Mouse (Mus musculus) kidney, embryonic 15.5 days (tissue): Measurements from ENCODE around the gene Stard10. TPM values are rescaled to one million over a fixed set of nuclear protein-coding genes. Genes with fewer than 3 reads are reported as not detected.

Experiments used
- ATAC-seq: fragments of 200-750 bp; cut with Nextera tagmentation; replicated peaks from 2 replicates; pipeline ENCODE4 v1.8.0; 2017; ENCODE audit warnings: moderate TSS enrichment; ENCODE audit not compliant: low FRiP score
- H3K27ac ChIP-seq: fragments of 300-500 bp; sonication (generic); 2 replicates; pipeline ENCODE4 v1.5.1; 2015; ENCODE audit warnings: mild to moderate bottlenecking, inconsistent platforms
- H3K27me3 ChIP-seq: fragments of 300-500 bp; sonication (generic); 2 replicates; pipeline ENCODE4 v1.6.1; 2015; ENCODE audit warnings: inconsistent platforms
- H3K36me3 ChIP-seq: fragments of 300-500 bp; sonication (generic); 2 replicates; pipeline ENCODE4 v1.6.1; 2015; ENCODE audit warnings: inconsistent platforms
- H3K4me1 ChIP-seq: fragments of 300-500 bp; sonication (generic); 2 replicates; pipeline ENCODE4 v1.6.1; 2015; ENCODE audit warnings: inconsistent platforms
- H3K4me2 ChIP-seq: fragments of 300-500 bp; sonication (generic); 2 replicates; pipeline ENCODE4 v1.6.1; 2015; ENCODE audit warnings: moderate library complexity, mild to moderate bottlenecking, inconsistent platforms
- H3K4me3 ChIP-seq: fragments of 300-500 bp; sonication (generic); replicated peaks from 2 replicates; pipeline ENCODE4 v1.5.1; 2015; ENCODE audit warnings: mild to moderate bottlenecking, inconsistent platforms
- H3K9ac ChIP-seq: fragments of 300-500 bp; sonication (generic); 2 replicates; pipeline ENCODE4 v1.6.1; 2015; ENCODE audit warnings: mild to moderate bottlenecking, inconsistent platforms
- H3K9me3 ChIP-seq: fragments of 300-500 bp; sonication (generic); replicated peaks from 2 replicates; pipeline ENCODE4 v1.6.1; 2016; ENCODE audit warnings: inconsistent platforms
- WGBS: fragments of 180-500 bp; shearing (Covaris S2); methylation state at CpG from one replicate; pipeline ENCODE4 v1.1.7; 2015; ENCODE audit warnings: mixed read lengths; 5-methylcytosine and 5-hydroxymethylcytosine counted together
- polyA plus RNA-seq: library from polyadenylated mRNA; unstranded; fragments of >200 nt; fragmentation: Nextera tagmentation; extraction: Ambion mirVana; gene quantifications from 2 replicates; pipeline ENCODE4 v1.2.1, GENCODE M21; 2015

Gene Stard10
- polyA plus RNA-seq, 1 experiment from 2014 or later, result 58.5 TPM

GRCm38 (mm10) chr7:101292086-101292485 is 24.8 kb upstream of the Stard10 start:
- Histone ChIP-seq H3K4me1 (peaks cover 8% of the 10 kb centered on the region), H3K27ac (no peak overlapping the region), H3K27me3 (peaks cover 2% of the 10 kb centered on the region; the same call in 1 of the 2 replicates), H3K36me3 (peaks cover 30% of the 10 kb centered on the region), H3K4me2 (no peak overlapping the region), H3K9ac (no peak overlapping the region), H3K9me3 (no peaks in the 10 kb centered on the region), H3K4me3 (no peak overlapping the region)
- whole genome bisulfite sequencing, result 64% methylated on average over 4 of the region's 4 CpGs
- ATAC-seq, result no peak

GRCm38 (mm10) chr7:101292696-101293095 is 24.2 kb upstream of the Stard10 start:
- Histone ChIP-seq H3K36me3 (peaks cover 24% of the 10 kb centered on the region), H3K9ac (no peak overlapping the region), H3K4me3 (no peak overlapping the region), H3K27me3 (peaks cover 6% of the 10 kb centered on the region), H3K4me2 (no peak overlapping the region), H3K9me3 (no peaks in the 10 kb centered on the region), H3K4me1 (peaks cover 11% of the 10 kb centered on the region), H3K27ac (no peak overlapping the region)
- no peak for ATAC-seq
- 94% methylated on average over 1 of the region's 1 CpGs for WGBS

- WGBS, result 42% methylated on average over 4 of the region's 4 CpGs
- Histone ChIP-seq H3K4me1 (peaks cover 11% of the 10 kb centered on the region), H3K36me3 (peaks cover 24% of the 10 kb centered on the region), H3K9ac (no peak overlapping the region), H3K4me3 (no peak overlapping the region), H3K9me3 (no peaks in the 10 kb centered on the region), H3K4me2 (no peak overlapping the region), H3K27me3 (peaks cover 11% of the 10 kb centered on the region), H3K27ac (no peak overlapping the region)
- ATAC-seq, result no peak
Observed at GRCm38 (mm10) chr7:101293138-101293537, 23.7 kb upstream of the Stard10 start.

GRCm38 (mm10) chr7:101293611-101294010 is 23.3 kb upstream of the Stard10 start:
- Histone ChIP-seq H3K9ac (no peak overlapping the region), H3K27me3 (peaks cover 15% of the 10 kb centered on the region), H3K27ac (no peak overlapping the region), H3K4me2 (no peak overlapping the region), H3K36me3 (peaks cover 24% of the 10 kb centered on the region), H3K4me3 (no peak overlapping the region), H3K4me1 (peaks cover 11% of the 10 kb centered on the region), H3K9me3 (no peaks in the 10 kb centered on the region)
- no peak for ATAC-seq
- WGBS, result 57% methylated on average over 4 of the region's 4 CpGs

DNA sequence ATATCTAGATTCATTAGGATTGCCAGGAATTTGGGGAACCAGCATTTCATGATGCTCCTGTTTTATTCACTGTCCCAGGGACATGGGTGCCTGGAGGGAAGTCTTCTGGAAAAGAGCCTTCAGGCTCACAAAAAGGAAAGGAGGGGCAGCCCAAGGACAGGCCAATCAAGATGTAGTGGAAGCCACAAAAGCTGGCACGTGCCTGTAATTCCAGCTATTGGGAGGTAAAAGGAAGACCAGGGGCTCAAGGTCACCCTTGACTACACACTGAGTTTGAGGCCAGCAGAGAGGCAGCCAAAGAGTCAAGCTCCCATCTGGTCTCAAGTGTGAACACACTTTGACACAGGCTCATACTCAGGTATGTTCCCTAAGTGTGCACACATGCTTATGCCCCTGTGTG is 21.4 kb upstream of the Stard10 start:
- H3K4me1 ChIP-seq, result peaks cover 16% of the 10 kb centered on the region
- H3K36me3 ChIP-seq, result peaks cover 12% of the 10 kb centered on the region; the same call in 1 of the 2 replicates
- H3K9me3 ChIP-seq, result no peaks in the 10 kb centered on the region
- WGBS, result 42% methylated on average over 1 of the region's 1 CpGs
- H3K4me3 ChIP-seq, result no peak overlapping the region
- peaks cover 25% of the 10 kb centered on the region for H3K27me3 ChIP-seq
- no peak for ATAC-seq
- H3K4me2 ChIP-seq, result no peak overlapping the region
- H3K9ac ChIP-seq, result no peak overlapping the region
- no peak overlapping the region for H3K27ac ChIP-seq

DNA sequence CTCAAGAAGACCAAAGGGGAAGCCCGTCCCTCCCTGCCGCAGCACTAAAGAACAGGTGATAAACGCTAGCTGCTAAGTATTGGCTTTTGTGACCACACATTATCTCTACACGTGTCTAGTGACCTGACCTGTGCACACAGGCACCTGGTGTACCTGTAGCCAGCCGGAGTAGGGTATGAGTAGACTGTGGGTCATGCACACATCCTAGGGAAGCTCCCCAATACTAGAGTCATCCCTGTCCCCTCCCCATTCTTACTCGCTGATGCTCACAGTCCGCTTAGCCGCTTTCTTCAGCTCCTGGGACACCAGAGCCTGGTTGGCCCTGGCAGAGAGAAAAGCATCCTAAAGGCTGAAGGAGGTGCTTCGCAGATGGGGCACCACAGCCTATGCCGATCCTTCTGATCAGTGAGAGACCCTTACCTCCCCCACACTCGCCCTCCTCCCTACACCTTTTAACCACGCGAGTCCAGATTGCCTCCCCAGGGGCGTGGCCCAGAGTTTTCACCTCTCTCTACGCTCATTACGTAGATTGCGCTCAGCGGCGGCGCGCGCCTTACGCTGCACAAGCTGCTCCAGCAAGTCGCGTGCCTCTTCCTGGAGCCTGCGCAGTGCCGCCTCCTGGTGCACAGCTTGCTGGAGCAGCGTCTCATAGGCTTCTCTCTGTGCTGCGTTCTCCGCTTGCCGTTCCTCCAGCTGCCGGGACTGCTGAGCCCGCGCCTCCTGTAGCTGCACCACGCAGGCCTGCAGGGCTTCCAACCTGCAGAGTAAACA is 20.4 kb upstream of the Stard10 start:
- H3K27me3 ChIP-seq, result peaks cover 29% of the 10 kb centered on the region
- no peaks in the 10 kb centered on the region for H3K9me3 ChIP-seq
- 11% methylated on average over 35 of the region's 35 CpGs for WGBS
- peak overlapping the region; percentile 37 for H3K4me3 ChIP-seq
- H3K4me1 ChIP-seq, result peaks cover 26% of the 10 kb centered on the region
- ATAC-seq, result peak; percentile 76
- peak overlapping the region; percentile 75 for H3K4me2 ChIP-seq
- H3K36me3 ChIP-seq, result peaks cover 5% of the 10 kb centered on the region; the same call in 1 of the 2 replicates
- no peak overlapping the region for H3K27ac ChIP-seq
- peak overlapping the region; percentile 37 for H3K9ac ChIP-seq

DNA sequence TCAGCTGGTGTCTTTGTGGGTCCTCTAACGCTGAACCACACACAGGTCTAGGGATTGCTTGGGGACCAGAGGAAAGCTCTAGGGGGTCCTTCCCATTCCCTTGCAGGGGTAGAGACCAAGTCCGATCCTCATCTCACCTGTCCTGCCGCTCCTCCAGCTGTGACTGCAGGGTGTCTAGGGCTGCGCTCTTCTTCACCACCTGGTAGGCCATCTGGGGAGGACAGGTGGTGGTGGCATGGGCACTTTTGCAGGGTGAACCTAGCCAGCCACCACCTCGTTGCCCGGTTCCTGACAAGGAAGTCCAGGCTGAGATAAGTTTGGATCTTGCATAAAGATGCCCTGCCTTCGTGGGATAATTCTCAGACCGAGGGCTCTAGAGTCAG is 19.9 kb upstream of the Stard10 start:
- peak; percentile 21; the same call in 1 of the 2 replicates for ATAC-seq
- WGBS, result 25% methylated on average over 8 of the region's 8 CpGs
- Histone ChIP-seq H3K9me3 (no peaks in the 10 kb centered on the region), H3K9ac (peak overlapping the region; percentile 37; the same call in 1 of the 2 replicates), H3K27me3 (peaks cover 29% of the 10 kb centered on the region), H3K36me3 (peaks cover under 1% of the 10 kb centered on the region; the same call in 1 of the 2 replicates), H3K4me1 (peaks cover 28% of the 10 kb centered on the region), H3K27ac (no peak overlapping the region), H3K4me2 (peak overlapping the region; percentile 75), H3K4me3 (peak overlapping the region; percentile 37)

DNA sequence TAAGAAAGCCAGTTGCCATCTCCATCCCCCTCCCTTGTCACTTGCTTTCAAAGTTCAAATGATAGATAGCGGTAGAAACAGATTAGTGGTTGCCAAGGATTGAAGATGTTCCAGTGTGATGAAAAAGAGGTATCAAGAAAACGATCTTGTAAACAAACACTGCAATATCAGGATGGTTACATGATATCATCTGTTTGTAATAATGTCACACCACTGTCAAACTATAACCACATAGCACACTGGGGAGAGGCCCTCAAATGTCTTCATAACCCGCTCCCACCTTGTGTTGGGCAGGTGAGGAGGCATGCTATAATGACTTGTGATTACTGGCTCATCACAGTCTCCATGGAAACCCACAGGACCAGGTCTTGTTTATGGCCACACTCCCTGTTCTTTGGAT is 18.5 kb upstream of the Stard10 start:
- Histone ChIP-seq H3K36me3 (no peaks in the 10 kb centered on the region; the same call in 1 of the 2 replicates), H3K27me3 (peaks cover 29% of the 10 kb centered on the region), H3K9ac (no peak overlapping the region), H3K27ac (no peak overlapping the region), H3K9me3 (no peaks in the 10 kb centered on the region), H3K4me1 (peaks cover 34% of the 10 kb centered on the region), H3K4me3 (no peak overlapping the region), H3K4me2 (no peak overlapping the region)
- 84% methylated on average over 3 of the region's 3 CpGs for WGBS
- ATAC-seq, result no peak

GRCm38 (mm10) chr7:101301361-101301880 is 15.5 kb upstream of the Stard10 start:
- H3K4me3 ChIP-seq, result peak overlapping the region; percentile 64
- H3K27ac ChIP-seq, result peak overlapping the region; percentile 70
- no peaks in the 10 kb centered on the region for H3K9me3 ChIP-seq
- H3K9ac ChIP-seq, result peak overlapping the region; percentile 50
- under 1% methylated on average over 30 of the region's 30 CpGs for WGBS
- peaks cover 31% of the 10 kb centered on the region for H3K4me1 ChIP-seq
- peaks cover 29% of the 10 kb centered on the region for H3K27me3 ChIP-seq
- no peaks in the 10 kb centered on the region for H3K36me3 ChIP-seq
- H3K4me2 ChIP-seq, result peak overlapping the region; percentile 86
- ATAC-seq, result no peak; the same call in none of the 2 replicates

GRCm38 (mm10) chr7:101301881-101302456 is 14.9 kb upstream of the Stard10 start, which contains the start of gene Atg16l2:
TSS of gene Atg16l2 (minus strand) at chr7:101302251.
- no peaks in the 10 kb centered on the region for H3K36me3 ChIP-seq
- peak; percentile 96 for ATAC-seq
- H3K9me3 ChIP-seq, result no peaks in the 10 kb centered on the region
- peak within 1 kb of the TSS; percentile 50 for H3K9ac ChIP-seq
- peaks cover 27% of the 10 kb centered on the region for H3K4me1 ChIP-seq
- H3K27me3 ChIP-seq, result peaks cover 28% of the 10 kb centered on the region
- H3K4me3 ChIP-seq, result peak within 1 kb of the TSS; percentile 64
- H3K27ac ChIP-seq, result peak within 1 kb of the TSS; percentile 70
- 1% methylated on average over 39 of the region's 39 CpGs for WGBS
- peak within 1 kb of the TSS; percentile 86 for H3K4me2 ChIP-seq

DNA sequence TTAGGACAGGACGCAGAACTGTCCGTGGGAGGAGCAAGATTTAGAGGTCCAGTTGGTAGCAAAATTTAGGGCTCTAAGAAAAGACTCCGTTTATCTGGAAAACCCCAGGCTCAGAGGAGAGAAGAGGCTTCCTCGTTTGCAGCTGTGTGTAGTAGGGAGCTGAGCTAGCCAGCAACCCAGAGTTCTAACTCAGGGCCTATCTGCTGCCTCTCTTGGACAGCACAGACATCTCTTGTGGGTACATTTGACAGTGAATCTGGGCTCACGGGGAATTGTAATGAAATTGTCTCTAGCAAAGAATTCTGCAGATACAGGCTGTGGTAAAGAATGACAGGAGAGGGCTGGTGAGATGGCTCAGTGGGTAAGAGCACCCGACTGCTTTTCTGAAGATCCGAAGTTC is 14.2 kb upstream of the Stard10 start:
- Histone ChIP-seq H3K27me3 (peaks cover 22% of the 10 kb centered on the region), H3K4me2 (peak overlapping the region; percentile 86), H3K4me3 (peak overlapping the region; percentile 64), H3K9me3 (no peaks in the 10 kb centered on the region), H3K4me1 (peaks cover 23% of the 10 kb centered on the region), H3K9ac (peak overlapping the region; percentile 50; the same call in 1 of the 2 replicates), H3K36me3 (no peaks in the 10 kb centered on the region), H3K27ac (0 out of 2 replicates have a peak overlapping the region, but pooled peaks have one; percentile 70)
- WGBS, result 26% methylated on average over 7 of the region's 7 CpGs
- no peak for ATAC-seq

DNA sequence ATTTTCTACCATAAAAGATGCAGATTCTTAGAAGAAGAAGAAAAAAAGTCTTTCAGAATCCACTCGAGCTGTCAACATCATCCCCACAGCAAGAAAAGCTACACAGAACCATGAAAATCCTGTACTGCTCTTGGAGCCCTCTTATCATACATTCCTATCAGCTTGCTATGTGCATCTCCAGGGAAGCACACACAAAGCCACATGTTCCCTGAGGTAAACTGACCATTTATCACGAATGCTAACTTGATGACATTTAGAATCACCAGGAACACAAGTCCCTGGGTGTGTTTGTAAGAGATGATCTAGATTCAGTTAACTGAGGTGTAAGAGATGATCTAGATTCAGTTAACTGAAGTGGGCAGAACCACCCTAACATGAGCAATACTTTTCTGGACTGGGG is 10.0 kb upstream of the Stard10 start:
- H3K4me2 ChIP-seq, result no peak overlapping the region
- H3K9me3 ChIP-seq, result no peaks in the 10 kb centered on the region
- ATAC-seq, result no peak
- H3K4me1 ChIP-seq, result peaks cover 15% of the 10 kb centered on the region
- no peak overlapping the region for H3K4me3 ChIP-seq
- no peak overlapping the region for H3K27ac ChIP-seq
- H3K9ac ChIP-seq, result no peak overlapping the region
- no peaks in the 10 kb centered on the region for H3K36me3 ChIP-seq
- H3K27me3 ChIP-seq, result no peaks in the 10 kb centered on the region
- WGBS, result 41% methylated on average over 2 of the region's 2 CpGs
